Mouse (Mus musculus): Measurements from ENCODE around the gene Tas2r135.

DNA sequence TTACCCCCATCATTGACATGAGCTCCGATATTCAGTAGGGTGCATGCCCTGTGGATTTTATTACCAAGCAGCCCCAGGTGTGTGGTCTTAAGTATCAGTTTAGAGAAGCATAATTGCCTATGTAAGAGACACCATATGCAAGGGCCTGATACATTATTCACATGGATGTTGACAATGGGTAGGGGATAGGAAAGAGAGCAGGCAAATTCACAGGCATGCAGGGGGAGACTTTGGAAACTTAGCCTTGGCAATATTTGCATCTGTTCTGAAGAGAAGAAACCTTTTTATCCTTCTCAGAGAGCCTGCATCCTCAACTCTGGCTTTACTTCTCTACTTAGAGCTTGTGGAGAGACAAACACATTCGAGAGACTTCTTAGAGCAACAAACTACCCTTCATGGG, at the start of gene Tas2r135:
- TF ChIP-seq CTCF (IDR thresholded peaks at IDR 0.05) (no peak), POLR2A (IDR thresholded peaks at IDR 0.05; ENCODE audit: insufficient read depth, low read depth, low read length) (no peak)
